Mouse (Mus musculus) T-helper 1 cell (primary cell): ENCODE results near the gene Olfm3.

Experiments used
- in situ Hi-C: fragments of 300-600 bp; cut with MboI, MseI; formaldehyde crosslinking; loops from one replicate; pipeline ENCODE4 v1.15.1; 2025; ENCODE audit warnings: high pct_unique_total_duplicates

Olfm3 gene

GRCm38 (mm10) chr3:114903924-114904438 lies at the start of gene Olfm3:
Gene Olfm3 (plus strand): TSS chr3:114904078.
- in situ Hi-C loops: no loop called here

DNA sequence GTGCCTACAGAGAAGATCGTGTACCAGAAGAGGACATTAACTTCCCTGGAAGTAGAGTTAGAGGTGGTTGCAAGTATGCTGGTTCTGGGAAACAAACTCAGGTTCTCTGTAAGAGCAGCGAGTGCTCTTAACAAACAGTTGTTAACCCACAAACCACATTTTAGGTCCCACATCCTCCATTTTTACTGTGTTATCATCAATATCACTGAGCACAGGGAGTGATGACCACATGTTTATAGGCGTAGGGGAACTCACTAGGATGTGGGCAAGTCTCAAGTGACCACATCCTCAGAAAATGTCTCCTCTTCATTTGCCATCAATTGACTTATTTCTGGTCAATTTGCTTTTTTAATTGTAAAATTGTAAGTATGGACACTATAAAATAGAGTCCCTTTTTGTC lies 14.1 kb upstream of the Olfm3 start:
- in situ Hi-C loops: no loop called here

GRCm38 (mm10) chr3:114904633-114905423 lies 950 bp downstream of the Olfm3 start:
- in situ Hi-C loops: no loop called here

GRCm38 (mm10) chr3:114907537-114907936 lies 3.7 kb downstream of the Olfm3 start:
- in situ Hi-C loops: no loop called here

- in situ Hi-C loops: no loop called here
These were observed 5.0 kb downstream of the Olfm3 start for GRCm38 (mm10) chr3:114908846-114909245.

GRCm38 (mm10) chr3:114920102-114920501 lies 16.2 kb downstream of the Olfm3 start:
- in situ Hi-C loops: no loop called here

- in situ Hi-C loops: no loop called here
These were observed 25.7 kb downstream of the Olfm3 start for GRCm38 (mm10) chr3:114929605-114930004.

GRCm38 (mm10) chr3:114930336-114930735 lies 26.5 kb downstream of the Olfm3 start:
- in situ Hi-C loops: no loop called here

DNA sequence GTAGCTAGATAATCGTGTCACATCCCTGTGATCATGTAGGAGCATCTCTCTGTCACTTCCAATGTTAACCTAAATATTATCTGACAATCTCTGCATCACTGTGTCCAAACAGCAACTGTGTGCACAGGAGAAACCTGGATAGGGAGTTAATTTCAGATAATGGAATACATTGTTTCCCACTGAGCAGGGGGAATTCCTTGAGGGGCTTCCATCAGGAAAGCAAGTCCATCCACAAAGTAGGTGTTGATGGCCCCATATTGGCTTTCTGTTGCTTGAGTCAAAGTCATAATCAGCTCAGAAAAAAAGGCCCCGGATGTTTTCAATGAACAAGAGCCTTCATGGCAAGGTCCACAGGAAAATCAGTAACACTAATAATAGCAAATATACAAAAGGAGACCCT lies 26.9 kb downstream of the Olfm3 start:
- in situ Hi-C loops: no loop called here

GRCm38 (mm10) chr3:114932881-114933280 lies 29.0 kb downstream of the Olfm3 start:
- in situ Hi-C loops: no loop called here

DNA sequence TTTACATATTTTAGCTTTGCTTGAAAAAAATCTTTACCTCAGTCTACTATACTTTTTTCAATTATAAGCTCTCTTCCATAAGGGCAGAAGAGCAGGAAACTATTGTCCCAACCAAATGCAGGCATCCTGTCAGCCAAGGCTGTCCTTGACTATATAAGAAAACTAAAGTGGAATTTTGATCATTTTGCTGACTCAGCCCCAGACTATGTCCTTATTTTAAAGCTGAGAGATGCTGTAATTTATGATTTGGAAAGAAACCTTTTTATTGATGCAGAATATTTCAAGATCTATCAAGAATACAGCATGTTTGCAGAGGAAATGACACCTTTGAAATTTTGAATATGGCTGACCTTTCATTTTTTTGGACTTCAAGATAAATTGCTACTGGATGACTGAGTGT lies 51.0 kb downstream of the Olfm3 start:
- in situ Hi-C loops: no loop called here

DNA sequence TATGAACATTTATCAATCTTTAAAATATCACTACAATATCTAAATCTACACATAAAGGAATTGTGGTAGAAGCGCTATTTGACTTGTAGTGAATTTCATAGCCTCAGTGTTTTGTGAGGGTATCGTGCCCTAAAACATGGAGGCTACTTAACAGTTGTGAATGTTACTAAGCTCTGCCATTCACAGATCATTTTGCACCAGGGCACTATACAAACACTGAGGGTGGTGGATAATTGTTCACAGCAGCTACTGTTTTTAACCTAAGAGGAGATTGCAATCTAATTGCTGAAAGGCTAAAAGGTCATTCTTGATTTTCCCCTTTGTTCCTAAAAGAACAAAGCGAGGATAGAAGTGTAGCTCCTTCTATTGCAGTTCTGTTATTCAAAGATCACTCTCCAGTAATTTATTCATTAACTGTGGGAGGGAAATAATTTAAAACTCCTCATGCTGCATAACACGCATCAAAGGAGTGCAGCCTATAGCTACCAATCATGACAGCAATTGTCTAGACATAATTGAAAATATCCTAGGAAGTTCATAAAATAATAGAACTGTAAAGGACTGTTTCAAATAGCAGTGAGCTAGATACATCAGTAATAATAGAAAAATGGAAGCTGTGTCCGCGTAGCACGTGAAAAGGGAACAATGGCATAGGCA lies 55.6 kb downstream of the Olfm3 start:
- in situ Hi-C loops: no loop called here

DNA sequence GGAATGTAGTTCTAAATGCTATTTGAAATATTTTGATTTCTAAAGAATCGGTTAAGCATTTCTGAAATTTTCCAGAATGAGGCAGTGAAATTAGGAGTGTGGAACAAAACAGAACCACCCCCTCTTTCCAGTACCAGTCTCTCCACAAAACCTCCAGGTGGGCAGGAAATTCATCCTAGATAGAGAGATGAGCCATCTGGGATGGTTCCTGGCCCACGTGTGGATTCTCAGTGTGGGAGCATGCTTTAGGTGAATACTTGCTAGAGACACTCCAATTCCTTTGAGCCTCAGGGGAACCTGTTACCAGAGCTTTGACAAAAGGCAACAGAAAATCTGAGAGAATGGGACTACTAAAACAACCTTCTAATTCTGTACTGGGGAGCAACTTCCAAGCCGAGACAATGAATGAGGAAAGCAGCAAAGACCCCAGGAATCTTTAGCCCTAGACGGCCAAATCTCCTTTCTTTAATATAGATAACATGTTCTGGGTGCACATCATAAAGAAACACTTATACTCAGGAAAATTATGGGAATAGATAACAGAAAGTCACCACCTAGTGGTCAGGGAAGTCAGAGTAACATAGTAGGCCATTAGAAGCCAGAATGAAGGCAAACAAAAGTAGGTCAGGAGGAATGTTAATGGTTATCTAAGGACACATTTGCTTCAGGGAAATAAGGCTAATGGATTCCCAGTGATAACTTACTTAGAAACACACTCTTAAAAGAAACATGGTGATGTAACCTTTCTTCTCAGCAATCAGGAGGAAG lies 58.6 kb downstream of the Olfm3 start:
- in situ Hi-C loops: no loop called here

GRCm38 (mm10) chr3:114971183-114971582 lies 67.3 kb downstream of the Olfm3 start:
- in situ Hi-C loops: no loop called here

DNA sequence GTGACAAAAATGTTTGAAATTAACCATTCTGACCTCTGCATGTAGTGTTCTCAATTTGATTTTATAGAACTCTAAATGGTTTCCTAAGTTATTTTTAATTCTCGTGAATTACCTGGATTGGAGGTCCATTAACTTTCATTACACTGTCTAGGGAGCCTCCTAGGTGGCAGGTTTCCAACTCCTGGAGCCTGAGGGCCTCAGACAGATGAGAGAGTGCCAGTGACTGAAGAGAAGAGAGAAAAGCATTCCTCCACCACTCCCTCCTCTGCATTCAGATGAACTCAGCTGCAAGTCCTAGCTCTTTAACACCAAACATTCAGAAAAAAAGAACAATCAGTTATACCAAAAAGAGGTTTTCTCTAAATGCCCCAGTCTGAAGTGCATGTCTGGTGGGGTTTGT lies 68.6 kb downstream of the Olfm3 start:
- in situ Hi-C loops: no loop called here

DNA sequence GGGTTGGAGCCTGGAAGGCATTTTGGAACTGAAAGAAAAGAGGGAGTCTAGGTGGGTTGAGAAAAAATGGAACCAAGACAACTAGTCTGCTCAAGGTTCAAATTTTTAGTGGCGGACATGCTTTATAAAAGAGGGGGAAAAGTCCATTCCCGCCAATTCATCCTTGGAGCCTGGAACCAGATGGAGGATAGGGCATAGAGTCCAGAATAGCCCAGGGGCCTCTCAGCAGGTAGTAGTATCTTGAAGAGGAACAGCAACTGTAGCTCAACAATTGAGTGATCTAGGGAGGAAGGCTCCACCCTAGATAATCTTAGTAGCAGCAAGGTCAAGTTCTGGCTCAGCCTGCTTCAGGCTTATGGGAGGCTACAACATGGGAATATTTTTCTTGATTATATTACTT lies 87.0 kb downstream of the Olfm3 start:
- in situ Hi-C loops: no loop called here

GRCm38 (mm10) chr3:114995956-114996355 lies 92.1 kb downstream of the Olfm3 start:
- in situ Hi-C loops: no loop called here

DNA sequence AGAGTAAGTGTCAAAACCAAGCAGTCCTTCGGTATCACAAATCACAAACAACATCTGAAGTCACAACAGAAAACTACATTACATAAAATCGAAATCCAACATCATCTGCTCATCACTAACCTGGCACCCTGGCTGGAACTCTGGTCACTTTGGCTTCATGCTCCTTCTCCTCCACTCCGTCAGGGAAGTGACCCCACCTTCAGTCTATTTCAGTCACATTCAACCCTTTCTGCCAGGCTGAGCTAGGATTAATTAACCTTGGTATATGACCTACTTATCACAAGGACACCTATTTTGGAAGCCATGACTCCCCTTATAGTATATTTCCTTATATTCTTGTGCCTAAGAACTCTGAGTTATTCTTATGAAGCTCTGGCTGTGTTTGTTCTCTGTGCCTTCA lies 123.7 kb downstream of the Olfm3 start:
- in situ Hi-C loops: no loop called here

DNA sequence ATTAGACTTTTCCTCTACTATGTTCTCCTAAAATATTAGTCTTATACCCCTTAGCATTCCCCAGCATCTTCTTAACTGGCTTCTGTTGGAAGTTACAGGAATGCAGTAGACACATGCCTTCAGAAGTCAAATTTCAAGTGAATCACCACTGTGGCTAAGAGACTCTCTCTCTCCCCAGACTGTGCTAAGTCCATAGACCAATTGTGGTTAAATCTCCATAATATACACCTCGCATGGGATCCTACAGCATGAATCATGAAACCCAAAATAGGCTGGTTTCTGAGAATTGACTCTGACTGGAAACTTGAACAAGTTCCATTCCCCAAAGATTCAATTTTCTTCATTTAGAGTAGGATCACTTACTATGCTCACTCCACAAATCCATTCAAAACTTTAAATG lies 124.2 kb downstream of the Olfm3 start:
- in situ Hi-C loops: no loop called here

DNA sequence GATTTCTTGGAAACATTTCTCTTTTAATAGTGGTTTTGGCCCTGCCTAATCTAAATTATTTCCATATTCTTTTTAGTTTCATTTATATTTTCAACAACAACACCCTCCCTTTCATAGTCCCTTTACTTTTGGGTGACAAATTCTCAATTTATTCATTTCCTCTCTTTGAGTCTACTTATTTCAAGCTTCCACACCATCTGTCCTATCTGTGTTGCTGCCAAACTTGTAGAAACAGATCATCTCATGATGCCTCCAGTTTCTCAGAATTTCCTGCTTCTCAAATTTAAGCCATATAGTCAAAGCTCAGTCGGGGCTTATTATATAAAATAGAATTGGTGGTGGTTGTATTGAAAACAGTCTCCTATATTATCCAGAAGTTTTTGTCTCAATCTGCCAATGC lies 124.7 kb downstream of the Olfm3 start:
- in situ Hi-C loops: no loop called here

DNA sequence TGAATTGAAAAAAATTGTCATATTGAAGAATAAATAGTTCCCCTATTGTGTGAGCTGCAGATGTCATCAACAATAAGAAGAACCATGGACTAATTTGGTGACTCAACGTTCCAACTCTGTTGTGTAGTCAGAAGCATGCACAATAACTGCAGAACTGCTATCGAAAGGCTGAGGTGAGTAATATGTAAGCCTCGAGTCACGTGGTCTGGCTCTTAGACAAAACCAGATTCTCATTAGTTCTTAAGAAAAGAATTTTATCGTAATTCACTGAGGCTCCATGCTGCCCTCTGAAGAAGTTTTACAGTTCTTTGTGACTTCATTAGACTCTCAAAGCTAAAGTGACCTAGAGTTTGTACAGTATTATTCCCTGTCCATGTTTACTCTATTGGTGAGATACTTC lies 145.2 kb downstream of the Olfm3 start:
- in situ Hi-C loops: loop anchor here (10.0 kb wide), 1 partner anchor 434 kb away; no protein-coding TSS in a partner anchor

DNA sequence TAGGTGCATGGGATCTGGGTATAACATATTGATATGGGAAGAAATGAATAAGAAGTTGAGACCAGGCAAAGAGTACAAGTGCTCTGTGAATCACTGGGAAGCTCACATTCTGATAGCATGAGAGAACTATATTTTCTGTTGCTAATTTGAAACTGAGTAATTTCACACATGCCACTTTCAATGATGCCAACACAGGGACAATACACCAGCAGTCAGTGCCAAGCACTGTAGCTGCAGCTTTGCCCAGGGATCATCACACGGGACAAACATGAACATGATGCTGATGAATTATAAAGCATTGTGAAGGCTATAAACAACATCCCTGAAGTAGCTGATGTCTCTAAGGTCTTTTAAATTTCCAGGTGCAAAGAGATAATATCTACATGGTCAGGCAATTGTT lies 161.0 kb downstream of the Olfm3 start:
- in situ Hi-C loops: no loop called here
